Mouse (Mus musculus): Measurements from ENCODE around the gene Map2k1.

DNA sequence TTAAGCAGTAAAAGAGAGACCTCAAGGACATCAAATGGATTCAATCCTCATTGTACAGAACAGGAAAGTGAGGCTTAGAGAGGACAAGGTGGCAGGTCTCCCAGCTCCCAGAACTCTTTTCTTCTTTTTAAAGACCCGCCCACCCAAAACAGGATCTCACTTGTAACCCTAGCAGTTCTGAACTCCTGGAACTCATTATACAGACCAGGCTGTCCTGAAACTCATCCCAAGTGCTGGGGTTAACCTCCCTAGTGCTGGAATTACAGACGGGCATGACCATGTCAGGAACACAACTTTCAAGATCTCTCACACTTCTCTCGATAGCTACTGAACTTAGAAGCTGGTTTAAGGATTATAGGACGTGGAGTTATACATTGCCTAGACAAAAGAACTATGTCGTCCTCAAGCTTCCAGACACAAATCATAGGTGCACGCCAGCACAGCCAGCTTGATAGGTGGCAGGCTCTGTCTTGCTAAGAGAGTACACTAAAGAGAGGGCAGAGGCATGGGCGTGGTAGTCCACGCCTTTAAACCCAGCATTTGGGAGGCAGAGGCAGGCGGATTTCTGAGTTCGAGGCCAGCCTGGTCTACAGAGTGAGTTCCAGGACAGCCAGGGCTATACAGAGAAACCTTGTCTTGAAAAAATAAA is 33.5 kb downstream of the Map2k1 start:
- TF ChIP-seq POLR2A (IDR thresholded peaks at IDR 0.05; ENCODE audit: extremely low read depth, insufficient read depth, low read length) = no peak
- no peak for TF ChIP-seq CTCF (IDR thresholded peaks at IDR 0.05; ENCODE audit: extremely low read depth, insufficient read depth, low read length)

All from cortical plate, adult 2 months (tissue).